Comparison of ENCODE assay signal across 9 mouse cellular contexts in genomic region chr1:119894936-119895335, GRCm38 (mm10). TPM values are rescaled to one million over a fixed set of nuclear protein-coding genes. Genes with fewer than 3 reads are reported as not detected.
DNase-seq lines count a peak whose midpoint lies in the region; ATAC-seq and TF ChIP-seq lines count a peak whose summit lies in the region.
"Had no signal": no experiment of that assay in that cellular context is flagged by ENCODE, and none has a peak within 500 bp of the region (broad histone marks: within the 10 kb centered on the region; RNA-seq: fewer than 3 reads in every experiment).

No protein-coding gene starts in this region.

- H3K4me3 ChIP-seq in midbrain, embryonic 10.5 days, result no peak overlapping the region
- H3K4me3 ChIP-seq in midbrain, embryonic 15.5 days, result no peak overlapping the region
- no peak overlapping the region for H3K4me3 ChIP-seq in cerebellum, adult 2 months (replicated peaks; ENCODE audit: insufficient read depth, low read depth, low read length)
- no peak overlapping the region for H3K4me3 ChIP-seq in intestine, embryonic 14.5 days (ENCODE audit: low read depth, low read length)
- no peak overlapping the region for H3K4me3 ChIP-seq in limb, embryonic 10.5 days
- H3K4me3 ChIP-seq in midbrain, embryonic 16.5 days (ENCODE audit: low read depth, low read length), result no peak overlapping the region
- H3K4me3 ChIP-seq: lung, embryonic 15.5 days had no signal

- H3K27me3 ChIP-seq in midbrain, embryonic 10.5 days (ENCODE audit: low read depth, poor library complexity, severe bottlenecking), result no peaks in the 10 kb centered on the region
- H3K27me3 ChIP-seq in midbrain, embryonic 15.5 days (replicated peaks), result no peaks in the 10 kb centered on the region
- H3K27me3 ChIP-seq in cerebellum, adult 2 months (ENCODE audit: control insufficient read depth, insufficient read depth, low read length), result no peaks in the 10 kb centered on the region
- H3K27me3 ChIP-seq in intestine, embryonic 14.5 days (replicated peaks; ENCODE audit: control insufficient read depth, insufficient read depth, low read length), result no peaks in the 10 kb centered on the region
- no peaks in the 10 kb centered on the region for H3K27me3 ChIP-seq in limb, embryonic 10.5 days (ENCODE audit: low read depth, poor library complexity, severe bottlenecking)
- no peaks in the 10 kb centered on the region for H3K27me3 ChIP-seq in midbrain, embryonic 16.5 days (ENCODE audit: control insufficient read depth, insufficient read depth, low read depth, low read length)
- H3K27me3 ChIP-seq: lung, embryonic 15.5 days had no signal

- DNase-seq in midbrain, embryonic 10.5 days (ENCODE audit: low spot score), result peak; percentile 73
- DNase-seq in cerebellum, adult 2 months, result peak; percentile 68 to 71
- peak; percentile 59 for DNase-seq in gastrocnemius, adult 18-20 months (ENCODE audit: low spot score)
- DNase-seq in intestine, embryonic 14.5 days (ENCODE audit: low spot score), result peak; percentile 83
- DNase-seq in limb, embryonic 10.5 days (ENCODE audit: low spot score), result peak; percentile 89
- peak; percentile 33 to 35 for DNase-seq in spleen, postnatal 36 days (ENCODE audit: low spot score in 2 of 2)

- H3K4me2 ChIP-seq in midbrain, embryonic 15.5 days, result no peak overlapping the region
- no peak overlapping the region for H3K4me2 ChIP-seq in intestine, embryonic 14.5 days (ENCODE audit: low read length)
- no peak overlapping the region for H3K4me2 ChIP-seq in midbrain, embryonic 16.5 days (ENCODE audit: low read length)
- H3K4me2 ChIP-seq: lung, embryonic 15.5 days had no signal

- no peak for TF ChIP-seq POLR2A in cerebellum, adult 2 months (IDR thresholded peaks at IDR 0.05; ENCODE audit: borderline replicate concordance, insufficient read depth, low read length)

- peak; percentile 75 for TF ChIP-seq CTCF in cerebellum, adult 2 months (IDR thresholded peaks at IDR 0.05; ENCODE audit: borderline replicate concordance, insufficient read depth, low read depth, low read length)

- no peak overlapping the region for H3K9ac ChIP-seq in midbrain, embryonic 15.5 days
- H3K9ac ChIP-seq in intestine, embryonic 14.5 days (ENCODE audit: low read length), result no peak overlapping the region
- no peak overlapping the region for H3K9ac ChIP-seq in midbrain, embryonic 16.5 days (ENCODE audit: low read depth, low read length)
- H3K9ac ChIP-seq: lung, embryonic 15.5 days had no signal

- H3K4me1 ChIP-seq in midbrain, embryonic 10.5 days, result peaks cover 11% of the 10 kb centered on the region
- H3K4me1 ChIP-seq in midbrain, embryonic 15.5 days, result peaks cover 5% of the 10 kb centered on the region
- H3K4me1 ChIP-seq in cerebellum, adult 2 months (ENCODE audit: control insufficient read depth, insufficient read depth, low read length), result peaks cover 24% of the 10 kb centered on the region
- no peaks in the 10 kb centered on the region for H3K4me1 ChIP-seq in intestine, embryonic 14.5 days (replicated peaks; ENCODE audit: control insufficient read depth, insufficient read depth, low read length)
- H3K4me1 ChIP-seq in limb, embryonic 10.5 days, result peaks cover 7% of the 10 kb centered on the region
- no peaks in the 10 kb centered on the region for H3K4me1 ChIP-seq in midbrain, embryonic 16.5 days (ENCODE audit: control insufficient read depth, insufficient read depth, low read length)

- 38% methylated on average over 6 of the region's 6 CpGs for WGBS in midbrain, embryonic 10.5 days
- 23% methylated on average over 6 of the region's 6 CpGs for WGBS in midbrain, embryonic 15.5 days
- WGBS in cerebellum, adult 2 months, result 33% methylated on average over 6 of the region's 6 CpGs
- WGBS in intestine, embryonic 14.5 days, result 36% methylated on average over 6 of the region's 6 CpGs
- WGBS in limb, embryonic 10.5 days, result 39% methylated on average over 6 of the region's 6 CpGs
- 31% methylated on average over 6 of the region's 6 CpGs for WGBS in midbrain, embryonic 16.5 days

- H3K9me3 ChIP-seq in midbrain, embryonic 10.5 days (replicated peaks), result no peaks in the 10 kb centered on the region
- H3K9me3 ChIP-seq in midbrain, embryonic 15.5 days, result no peaks in the 10 kb centered on the region
- no peaks in the 10 kb centered on the region for H3K9me3 ChIP-seq in intestine, embryonic 14.5 days (ENCODE audit: control insufficient read depth, low read length)
- no peaks in the 10 kb centered on the region for H3K9me3 ChIP-seq in limb, embryonic 10.5 days (replicated peaks)
- no peaks in the 10 kb centered on the region for H3K9me3 ChIP-seq in midbrain, embryonic 16.5 days (replicated peaks; ENCODE audit: control insufficient read depth, low read length, poor library complexity, severe bottlenecking)
- H3K9me3 ChIP-seq: lung, embryonic 15.5 days had no signal

- H3K36me3 ChIP-seq in midbrain, embryonic 10.5 days, result no peaks in the 10 kb centered on the region
- H3K36me3 ChIP-seq in midbrain, embryonic 15.5 days (replicated peaks), result no peaks in the 10 kb centered on the region
- H3K36me3 ChIP-seq in intestine, embryonic 14.5 days (ENCODE audit: control insufficient read depth, insufficient read depth, low read length), result no peaks in the 10 kb centered on the region
- H3K36me3 ChIP-seq in limb, embryonic 10.5 days, result no peaks in the 10 kb centered on the region
- no peaks in the 10 kb centered on the region for H3K36me3 ChIP-seq in midbrain, embryonic 16.5 days (ENCODE audit: control insufficient read depth, insufficient read depth, low read length)
- H3K36me3 ChIP-seq: lung, embryonic 15.5 days had no signal

- ATAC-seq in midbrain, embryonic 15.5 days (replicated peaks), result no peak
- ATAC-seq in intestine, embryonic 14.5 days (replicated peaks; ENCODE audit: low FRiP score, low TSS enrichment, low read depth), result no peak
- ATAC-seq in midbrain, embryonic 16.5 days, result peak; percentile 26; the same call in 1 of the 2 replicates

- no peak overlapping the region for H3K27ac ChIP-seq in midbrain, embryonic 10.5 days (replicated peaks)
- no peak overlapping the region for H3K27ac ChIP-seq in midbrain, embryonic 15.5 days
- H3K27ac ChIP-seq in cerebellum, adult 2 months (ENCODE audit: insufficient read depth, low read length), result no peak overlapping the region
- H3K27ac ChIP-seq in intestine, embryonic 14.5 days (ENCODE audit: low read depth), result no peak overlapping the region
- H3K27ac ChIP-seq in limb, embryonic 10.5 days, result no peak overlapping the region
- no peak overlapping the region for H3K27ac ChIP-seq in midbrain, embryonic 16.5 days (ENCODE audit: low read length)
- H3K27ac ChIP-seq: lung, embryonic 15.5 days had no signal

RNA-seq across cellular contexts. Expression of gene Tmem177, which starts 18.1 kb away (rescaled TPM):
- polyA plus RNA-seq in midbrain, embryonic 10.5 days (2016; fragmentation: Nextera tagmentation; extraction: Ambion mirVana), result 12.5 and 13.2 TPM in 2 replicates
- 7.5 and 7.8 TPM in 2 replicates for polyA plus RNA-seq in midbrain, embryonic 15.5 days (2015; fragmentation: Nextera tagmentation; extraction: Ambion mirVana)
- 7.4 and 7.5 TPM in 2 replicates for polyA plus RNA-seq in cerebellum, adult 2 months (2012; rRNA removed)
- total RNA-seq in gastrocnemius, adult 18-20 months (2021), result 1 to 10 TPM; 6.9 to 7.1 TPM
- 7.8 and 8.3 TPM in 2 replicates for polyA plus RNA-seq in intestine, embryonic 14.5 days (2014; fragmentation: Nextera tagmentation; extraction: Ambion mirVana)
- polyA plus RNA-seq in limb, embryonic 10.5 days (2016; fragmentation: Nextera tagmentation; extraction: Ambion mirVana), result 9.7 and 10.7 TPM in 2 replicates
- 6.9 and 8.4 TPM in 2 replicates for polyA plus RNA-seq in midbrain, embryonic 16.5 days (2015; fragmentation: Nextera tagmentation; extraction: Ambion mirVana)

RNA-seq across cellular contexts. Expression of gene Ptpn4, which starts 57.5 kb away (rescaled TPM):
- 7.3 and 7.9 TPM in 2 replicates for polyA plus RNA-seq in midbrain, embryonic 10.5 days (2016; fragmentation: Nextera tagmentation; extraction: Ambion mirVana)
- polyA plus RNA-seq in midbrain, embryonic 15.5 days (2015; fragmentation: Nextera tagmentation; extraction: Ambion mirVana), result 10.9 and 12.5 TPM in 2 replicates
- polyA plus RNA-seq in cerebellum, adult 2 months (2012; rRNA removed), result 25.6 and 29.7 TPM in 2 replicates
- 10 to 100 TPM; 28.4 to 35.2 TPM for total RNA-seq in gastrocnemius, adult 18-20 months (2021)
- polyA plus RNA-seq in intestine, embryonic 14.5 days (2014; fragmentation: Nextera tagmentation; extraction: Ambion mirVana), result 7.2 and 10.4 TPM in 2 replicates
- 3.2 and 6.5 TPM in 2 replicates for polyA plus RNA-seq in limb, embryonic 10.5 days (2016; fragmentation: Nextera tagmentation; extraction: Ambion mirVana)
- polyA plus RNA-seq in midbrain, embryonic 16.5 days (2015; fragmentation: Nextera tagmentation; extraction: Ambion mirVana), result 7.9 and 9.3 TPM in 2 replicates

Comparison
In these comparisons a context has a peak if more than half of its experiments do, and no peak if none do; other contexts are left out.
1. DNase-seq: peak in every context shown above with its lines; median percentile 89 in limb, embryonic 10.5 days; 83 in intestine, embryonic 14.5 days; 73 in midbrain, embryonic 10.5 days; 70 in cerebellum, adult 2 months; 59 in gastrocnemius, adult 18-20 months; 34 in spleen, postnatal 36 days.